Mouse (Mus musculus) NIH3T3 (cell line): ENCODE measurements around the gene Ubac2.
A peak's percentile ranks its signal among the peaks of the same experiment; 100 is the strongest.
"Not testable (repeated sequence)": the region's sequence is repeated elsewhere in the genome, so short reads cannot be mapped to it uniquely, and the experiment has no call there.

Experiments used
- DNase-seq: peaks from one replicate; pipeline ENCODE4 v3.0.0-alpha.2; 2012; ENCODE audit warnings: low read depth

Ubac2 gene

GRCm38 (mm10) chr14:121878176-121878858 is at the start of gene Ubac2:
TSS of gene Ubac2 (plus strand) at chr14:121878620.
- peak; percentile 98 for DNase-seq

- no peak for DNase-seq
Observed at GRCm38 (mm10) chr14:121829816-121830442, 48.5 kb upstream of the Ubac2 start.

GRCm38 (mm10) chr14:121833001-121833520 is 45.4 kb upstream of the Ubac2 start:
- no peak for DNase-seq

- no peak for DNase-seq
Observed at GRCm38 (mm10) chr14:121838161-121838560, 40.3 kb upstream of the Ubac2 start.

- DNase-seq = no peak
Observed at GRCm38 (mm10) chr14:121840217-121840616, 38.2 kb upstream of the Ubac2 start.

GRCm38 (mm10) chr14:121844486-121844885 is 33.9 kb upstream of the Ubac2 start:
- no peak for DNase-seq

- no peak for DNase-seq
Observed at GRCm38 (mm10) chr14:121851231-121851630, 27.2 kb upstream of the Ubac2 start.

- peak; percentile 71 for DNase-seq
Observed at GRCm38 (mm10) chr14:121852531-121852930, 25.9 kb upstream of the Ubac2 start.

GRCm38 (mm10) chr14:121865162-121865561 is 13.3 kb upstream of the Ubac2 start:
- DNase-seq = peak; percentile 91

GRCm38 (mm10) chr14:121866574-121866973 is 11.8 kb upstream of the Ubac2 start:
- no peak for DNase-seq

- peak; percentile 70 for DNase-seq
Observed at GRCm38 (mm10) chr14:121869111-121869510, 9.3 kb upstream of the Ubac2 start.

GRCm38 (mm10) chr14:121872760-121873159 is 5.7 kb upstream of the Ubac2 start:
- DNase-seq = no peak

- DNase-seq = no peak
Observed at GRCm38 (mm10) chr14:121873172-121873571, 5.2 kb upstream of the Ubac2 start.

GRCm38 (mm10) chr14:121873646-121874045 is 4.8 kb upstream of the Ubac2 start:
- DNase-seq = no peak

GRCm38 (mm10) chr14:121876190-121876589 is 2.2 kb upstream of the Ubac2 start:
- not testable (repeated sequence) for DNase-seq

GRCm38 (mm10) chr14:121876860-121877259 is 1.6 kb upstream of the Ubac2 start:
- no peak for DNase-seq

- DNase-seq = no peak
Observed at GRCm38 (mm10) chr14:121877640-121878039, 780 bp upstream of the Ubac2 start.

GRCm38 (mm10) chr14:121878859-121879206 is 413 bp downstream of the Ubac2 start:
- DNase-seq = no peak

- DNase-seq = no peak
Observed at GRCm38 (mm10) chr14:121879266-121879840, 933 bp downstream of the Ubac2 start.

GRCm38 (mm10) chr14:121881211-121881610 is 2.8 kb downstream of the Ubac2 start:
- DNase-seq = no peak

GRCm38 (mm10) chr14:121884150-121884797 is 5.9 kb downstream of the Ubac2 start:
- no peak for DNase-seq

- DNase-seq = no peak
Observed at GRCm38 (mm10) chr14:121893747-121894146, 15.3 kb downstream of the Ubac2 start.
